Mouse (Mus musculus) kidney, postnatal 0 days (tissue): ENCODE measurements around the gene Pgf. TPM values are rescaled to one million over a fixed set of nuclear protein-coding genes. Genes with fewer than 3 reads are reported as not detected.

Source experiments
- ATAC-seq: fragments of 200-750 bp; cut with Nextera tagmentation; replicated peaks from 2 replicates; pipeline ENCODE4 v1.8.0; 2017; ENCODE audit warnings: low read depth, moderate number of reproducible peaks, moderate TSS enrichment, moderate library complexity; ENCODE audit not compliant: low FRiP score
- DNase-seq: peaks from one replicate; pipeline ENCODE4 v3.0.0-alpha.2; 2016; ENCODE audit warnings: low spot score
- H3K27ac ChIP-seq: fragments of 300-500 bp; sonication (generic); 2 replicates; pipeline ENCODE4 v1.5.1; 2014; ENCODE audit warnings: mild to moderate bottlenecking
- H3K27me3 ChIP-seq: fragments of 300-500 bp; sonication (generic); 2 replicates; pipeline ENCODE4 v1.6.1; 2014; ENCODE audit warnings: low read length, mixed read lengths; ENCODE audit not compliant: insufficient read depth
- H3K36me3 ChIP-seq: fragments of 300-500 bp; sonication (generic); 2 replicates; pipeline ENCODE4 v1.6.1; 2014; ENCODE audit warnings: low read length, mixed read lengths; ENCODE audit not compliant: insufficient read depth
- H3K4me1 ChIP-seq: fragments of 300-500 bp; sonication (generic); replicated peaks from 2 replicates; pipeline ENCODE4 v1.6.1; 2014; ENCODE audit warnings: antibody characterized with exemption, low read length, mixed read lengths; ENCODE audit not compliant: insufficient read depth
- H3K4me2 ChIP-seq: fragments of 300-500 bp; sonication (generic); 2 replicates; pipeline ENCODE4 v1.6.1; 2014; ENCODE audit warnings: mild to moderate bottlenecking, low read length, moderate library complexity, mixed read lengths
- H3K4me3 ChIP-seq: fragments of 300-500 bp; sonication (generic); replicated peaks from 2 replicates; pipeline ENCODE4 v1.5.1; 2014; ENCODE audit warnings: low read depth, low read length
- H3K9ac ChIP-seq: fragments of 300-500 bp; sonication (generic); 2 replicates; pipeline ENCODE4 v1.6.1; 2014; ENCODE audit warnings: low read depth, low read length
- H3K9me3 ChIP-seq: fragments of 300-500 bp; sonication (generic); replicated peaks from 2 replicates; pipeline ENCODE4 v1.6.1; 2016; ENCODE audit warnings: low read length, inconsistent platforms, mixed read lengths
- CTCF ChIP-seq: IDR thresholded peaks from 2 replicates; pipeline ENCODE4 v1.5.1; 2016; ENCODE audit warnings: antibody characterized with exemption, low read depth, mild to moderate bottlenecking, moderate library complexity
- WGBS: fragments of 180-500 bp; shearing (Covaris S2); extraction: QIAGEN DNeasy Blood & Tissue Kit; methylation state at CpG from one replicate; pipeline ENCODE4 v1.1.7; 2014; 5-methylcytosine and 5-hydroxymethylcytosine counted together
- polyA plus RNA-seq: library from polyadenylated mRNA; unstranded; fragments of >200 nt; fragmentation: Nextera tagmentation; extraction: Ambion mirVana; gene quantifications from 2 replicates; pipeline ENCODE4 v1.2.1, GENCODE M21; 2015

The Pgf gene
- polyA plus RNA-seq, 1 experiment from 2014 or later = 6.1 TPM

GRCm38 (mm10) chr12:85126986-85127603 lies 50.5 kb downstream of the Pgf start:
- DNase-seq = no peak
- H3K4me3 ChIP-seq = no peak overlapping the region
- no peak overlapping the region for H3K4me2 ChIP-seq
- no peak for TF ChIP-seq CTCF
- peaks cover 69% of the 10 kb centered on the region for H3K36me3 ChIP-seq
- peak; percentile 43; the same call in 1 of the 2 replicates for ATAC-seq
- no peak overlapping the region for H3K9ac ChIP-seq
- no peaks in the 10 kb centered on the region for H3K9me3 ChIP-seq
- no peak overlapping the region for H3K27ac ChIP-seq
- H3K27me3 ChIP-seq = no peaks in the 10 kb centered on the region
- 76% methylated on average over 8 of the region's 8 CpGs for WGBS
- H3K4me1 ChIP-seq = no peaks in the 10 kb centered on the region

- H3K36me3 ChIP-seq = peaks cover 63% of the 10 kb centered on the region
- no peak overlapping the region for H3K4me3 ChIP-seq
- no peak overlapping the region for H3K9ac ChIP-seq
- H3K27ac ChIP-seq = no peak overlapping the region
- ATAC-seq (no peak), DNase-seq (no peak)
- no peak for TF ChIP-seq CTCF
- H3K4me2 ChIP-seq = no peak overlapping the region
- no peaks in the 10 kb centered on the region for H3K27me3 ChIP-seq
- no peaks in the 10 kb centered on the region for H3K9me3 ChIP-seq
- 87% methylated on average over 5 of the region's 5 CpGs for WGBS
- no peaks in the 10 kb centered on the region for H3K4me1 ChIP-seq
Observed at GRCm38 (mm10) chr12:85124751-85125150, 52.8 kb downstream of the Pgf start.

- no peak overlapping the region for H3K4me2 ChIP-seq
- peaks cover 64% of the 10 kb centered on the region for H3K36me3 ChIP-seq
- ATAC-seq (no peak), DNase-seq (no peak)
- no peak overlapping the region for H3K4me3 ChIP-seq
- WGBS = 94% methylated on average over 11 of the region's 11 CpGs
- H3K9ac ChIP-seq = no peak overlapping the region
- H3K27me3 ChIP-seq = no peaks in the 10 kb centered on the region
- H3K27ac ChIP-seq = no peak overlapping the region
- H3K4me1 ChIP-seq = no peaks in the 10 kb centered on the region
- H3K9me3 ChIP-seq = no peaks in the 10 kb centered on the region
- TF ChIP-seq CTCF = no peak
Observed at GRCm38 (mm10) chr12:85123645-85124044, 53.9 kb downstream of the Pgf start.

GRCm38 (mm10) chr12:85123108-85123530 lies 54.5 kb downstream of the Pgf start:
- H3K9ac ChIP-seq = no peak overlapping the region
- H3K4me1 ChIP-seq = no peaks in the 10 kb centered on the region
- H3K9me3 ChIP-seq = no peaks in the 10 kb centered on the region
- ATAC-seq = no peak
- no peak overlapping the region for H3K4me2 ChIP-seq
- DNase-seq = no peak
- no peaks in the 10 kb centered on the region for H3K27me3 ChIP-seq
- 94% methylated on average over 9 of the region's 9 CpGs for WGBS
- no peak for TF ChIP-seq CTCF
- H3K36me3 ChIP-seq = peaks cover 64% of the 10 kb centered on the region
- H3K4me3 ChIP-seq = no peak overlapping the region
- H3K27ac ChIP-seq = no peak overlapping the region

GRCm38 (mm10) chr12:85121806-85122459 lies 55.7 kb downstream of the Pgf start:
- DNase-seq = no peak
- TF ChIP-seq CTCF = no peak
- peaks cover 54% of the 10 kb centered on the region for H3K36me3 ChIP-seq
- H3K4me1 ChIP-seq = no peaks in the 10 kb centered on the region
- no peak overlapping the region for H3K27ac ChIP-seq
- H3K4me3 ChIP-seq = no peak overlapping the region
- H3K4me2 ChIP-seq = no peak overlapping the region
- ATAC-seq = no peak
- 85% methylated on average over 9 of the region's 9 CpGs for WGBS
- H3K9me3 ChIP-seq = no peaks in the 10 kb centered on the region
- H3K27me3 ChIP-seq = no peaks in the 10 kb centered on the region
- no peak overlapping the region for H3K9ac ChIP-seq

Other genes with a start within 250 kb of the Pgf start
- 137 and 143 TPM in 2 replicates for gene Fcf1, start 206.9 kb downstream of the Pgf start, polyA plus RNA-seq
- 8.8 and 9.8 TPM in 2 replicates for gene Arel1, start 206.9 kb downstream of the Pgf start, polyA plus RNA-seq
- gene Ylpm1, start 181.5 kb downstream of the Pgf start, polyA plus RNA-seq = 19.5 and 19.7 TPM in 2 replicates
- gene Prox2, start 67.0 kb downstream of the Pgf start, polyA plus RNA-seq = 3.0 and 3.3 TPM in 2 replicates
- 123 and 131 TPM in 2 replicates for gene Dlst, start 67.0 kb downstream of the Pgf start, polyA plus RNA-seq
- gene Rps6kl1, start 26.5 kb downstream of the Pgf start, polyA plus RNA-seq = 0.87 and 1.1 TPM in 2 replicates
- gene Eif2b2, start 41.7 kb upstream of the Pgf start, polyA plus RNA-seq = 76.0 and 82.0 TPM in 2 replicates
- 7.1 and 7.3 TPM in 2 replicates for gene Mlh3, start 92.8 kb upstream of the Pgf start, polyA plus RNA-seq
- gene Acyp1, start 110.6 kb upstream of the Pgf start, polyA plus RNA-seq = 79.6 and 87.7 TPM in 2 replicates
- gene Zc2hc1c, start 110.8 kb upstream of the Pgf start, polyA plus RNA-seq = 3.5 TPM in 2 replicates
- gene Nek9, start 161.6 kb upstream of the Pgf start, polyA plus RNA-seq = 15.5 and 16.4 TPM in 2 replicates
- gene Tmed10, start 197.1 kb upstream of the Pgf start, polyA plus RNA-seq = 357 and 372 TPM in 2 replicates